Mouse (Mus musculus): ENCODE data around the gene Cntd1.

GRCm38 (mm10) chr11:101324763-101325162, 46.0 kb downstream of the Cntd1 start, which contains the start of gene Aoc2:
- no peak for TF ChIP-seq CTCF (IDR thresholded peaks at IDR 0.05; ENCODE audit: insufficient read depth, low read depth, low read length)
- TF ChIP-seq POLR2A (IDR thresholded peaks at IDR 0.05; ENCODE audit: insufficient read depth, low read depth, low read length): no peak

All from olfactory bulb, adult 2 months (tissue).